Mouse (Mus musculus) layer of hippocampus, adult 9-10 months (tissue): ENCODE data around the gene Tbc1d10a.

Source experiments
- DNase-seq: peaks from one replicate; pipeline ENCODE4 v3.0.0; 2022; ENCODE audit warnings: low spot score

The Tbc1d10a gene

DNA sequence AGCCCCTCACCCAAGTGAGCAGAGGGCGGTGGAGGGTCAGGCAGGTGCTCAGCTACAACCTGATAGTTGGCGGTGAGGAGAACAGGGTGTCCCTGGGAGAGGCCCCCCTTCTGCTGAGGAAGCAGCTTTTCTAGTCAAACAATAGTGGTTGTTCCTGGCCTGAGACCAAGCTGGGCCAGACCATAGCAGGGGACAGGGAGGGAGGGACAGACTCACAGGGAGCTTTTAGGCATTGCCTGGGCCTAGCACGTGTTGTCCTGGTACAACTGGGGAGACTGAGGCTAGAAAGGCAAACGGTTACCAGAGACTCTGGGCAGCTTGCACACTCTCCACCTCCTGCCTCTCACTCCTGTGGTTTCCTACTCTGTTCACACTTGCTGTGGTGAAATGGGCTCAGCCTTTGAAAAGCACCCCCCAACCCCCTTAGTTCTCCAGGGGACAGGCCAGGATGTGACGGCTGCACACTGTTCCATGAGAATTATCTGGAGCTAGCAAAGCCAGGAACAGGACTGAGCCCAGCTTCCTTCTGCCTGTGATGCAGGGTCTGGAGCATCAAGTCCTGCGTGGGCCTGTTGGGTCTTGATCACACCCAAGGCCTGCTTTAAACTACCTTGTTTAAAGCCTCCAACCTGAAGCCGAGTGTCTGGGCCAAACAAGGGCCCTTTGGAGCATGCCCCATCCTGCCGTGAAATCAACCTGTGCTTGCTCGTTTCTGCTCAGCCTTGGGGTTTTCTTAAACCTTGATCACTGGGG, 29.8 kb downstream of the Tbc1d10a start:
- no peak for DNase-seq

DNA sequence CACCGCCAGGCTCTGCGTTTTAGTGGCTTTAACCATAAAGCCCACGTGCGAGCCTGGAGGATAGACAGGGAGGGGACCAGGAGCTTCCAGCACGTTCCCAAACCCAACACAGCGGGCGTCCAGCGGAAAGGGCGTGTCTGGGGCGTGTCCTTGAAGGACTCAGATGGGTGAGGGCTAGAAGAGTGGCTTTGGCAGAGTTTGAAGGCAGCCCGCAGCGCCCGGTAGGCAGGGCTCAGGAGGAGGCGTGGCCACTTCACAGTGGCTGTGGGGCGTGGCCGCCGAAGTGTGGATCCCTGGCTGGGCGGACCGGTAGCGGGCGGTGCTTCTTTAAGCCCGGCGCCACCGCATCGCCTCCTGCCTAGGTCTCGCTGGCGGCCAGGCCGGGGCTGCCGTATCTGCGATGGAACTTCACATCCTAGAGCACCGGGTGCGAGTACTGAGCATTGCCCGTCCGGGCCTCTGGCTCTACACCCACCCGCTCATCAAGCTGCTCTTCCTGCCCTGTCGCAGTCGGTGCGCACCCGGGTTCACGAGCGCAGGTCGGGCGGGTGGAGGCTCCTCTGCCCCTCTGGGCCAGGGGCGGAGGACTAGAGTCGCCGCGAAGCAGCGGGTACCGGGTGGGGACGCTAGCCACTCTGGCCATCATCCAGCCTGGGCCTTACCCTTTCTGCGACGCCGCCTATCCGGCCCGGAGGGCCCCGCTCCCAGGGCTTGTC, 31.5 kb downstream of the Tbc1d10a start, which contains the start of gene Castor1:
TSS of gene Castor1 (plus strand) at position 312 of the 716 bp plus-strand sequence.
- no peak for DNase-seq

DNA sequence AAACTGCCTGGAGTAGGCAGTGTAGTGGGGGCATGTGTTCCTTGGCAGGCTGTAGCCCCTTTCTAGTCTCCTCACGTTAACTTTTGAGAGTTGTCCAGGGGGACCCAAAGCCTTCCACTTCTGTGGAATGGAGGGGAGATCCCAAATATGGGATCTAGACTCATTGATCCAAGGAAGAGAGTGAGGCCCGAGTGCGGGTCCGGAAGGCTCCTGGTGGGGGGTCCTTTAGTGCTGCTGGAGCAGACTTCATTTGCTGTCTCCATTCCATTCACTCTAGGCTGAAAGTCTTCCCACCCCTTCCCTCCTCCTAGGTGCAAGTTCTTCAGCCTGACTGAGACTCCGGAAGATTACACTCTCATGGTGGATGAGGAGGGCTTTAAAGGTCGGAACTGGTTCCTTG, 32.0 kb downstream of the Tbc1d10a start:
- no peak for DNase-seq

DNA sequence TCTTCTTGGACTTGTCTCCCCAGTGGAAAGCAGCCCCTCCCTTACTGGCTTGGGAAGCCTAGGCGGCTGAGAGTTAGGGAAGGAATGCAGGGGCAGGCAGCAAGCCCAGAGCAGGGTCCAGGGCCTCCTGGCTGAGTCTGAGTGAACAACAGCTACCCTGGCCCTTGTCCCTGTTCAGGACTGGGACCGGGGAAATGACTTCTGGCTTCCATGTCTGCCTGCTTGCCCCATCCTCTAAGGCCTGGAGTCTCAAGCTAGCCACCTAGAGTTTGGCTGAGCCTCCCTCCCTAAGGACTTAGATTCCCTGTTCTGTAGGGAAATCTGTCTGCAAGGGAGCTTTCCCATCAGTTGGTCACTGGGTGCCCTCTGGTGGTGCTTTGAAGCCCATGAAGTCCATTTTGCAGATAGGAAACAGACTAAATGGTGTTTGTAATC, 32.7 kb downstream of the Tbc1d10a start:
- DNase-seq = peak; percentile 77

DNA sequence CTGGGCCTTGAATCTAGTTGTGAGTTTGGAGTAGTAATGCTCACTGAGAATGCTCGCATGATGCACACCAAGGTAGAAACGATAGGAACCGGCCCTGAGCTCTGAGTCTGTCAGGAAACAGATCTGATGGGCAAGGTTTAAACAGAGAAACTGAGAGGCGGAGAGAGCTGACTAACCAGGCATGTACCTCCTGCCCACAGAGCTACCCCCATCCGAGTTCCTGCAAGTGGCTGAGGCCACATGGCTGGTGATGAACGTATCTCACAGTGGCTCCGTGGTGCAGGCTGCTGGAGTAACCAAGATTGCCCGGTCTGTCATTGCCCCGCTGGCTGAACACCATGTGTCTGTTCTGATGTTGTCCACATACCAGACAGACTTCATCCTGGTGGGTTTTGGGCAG, 33.3 kb downstream of the Tbc1d10a start:
- DNase-seq = no peak

DNA sequence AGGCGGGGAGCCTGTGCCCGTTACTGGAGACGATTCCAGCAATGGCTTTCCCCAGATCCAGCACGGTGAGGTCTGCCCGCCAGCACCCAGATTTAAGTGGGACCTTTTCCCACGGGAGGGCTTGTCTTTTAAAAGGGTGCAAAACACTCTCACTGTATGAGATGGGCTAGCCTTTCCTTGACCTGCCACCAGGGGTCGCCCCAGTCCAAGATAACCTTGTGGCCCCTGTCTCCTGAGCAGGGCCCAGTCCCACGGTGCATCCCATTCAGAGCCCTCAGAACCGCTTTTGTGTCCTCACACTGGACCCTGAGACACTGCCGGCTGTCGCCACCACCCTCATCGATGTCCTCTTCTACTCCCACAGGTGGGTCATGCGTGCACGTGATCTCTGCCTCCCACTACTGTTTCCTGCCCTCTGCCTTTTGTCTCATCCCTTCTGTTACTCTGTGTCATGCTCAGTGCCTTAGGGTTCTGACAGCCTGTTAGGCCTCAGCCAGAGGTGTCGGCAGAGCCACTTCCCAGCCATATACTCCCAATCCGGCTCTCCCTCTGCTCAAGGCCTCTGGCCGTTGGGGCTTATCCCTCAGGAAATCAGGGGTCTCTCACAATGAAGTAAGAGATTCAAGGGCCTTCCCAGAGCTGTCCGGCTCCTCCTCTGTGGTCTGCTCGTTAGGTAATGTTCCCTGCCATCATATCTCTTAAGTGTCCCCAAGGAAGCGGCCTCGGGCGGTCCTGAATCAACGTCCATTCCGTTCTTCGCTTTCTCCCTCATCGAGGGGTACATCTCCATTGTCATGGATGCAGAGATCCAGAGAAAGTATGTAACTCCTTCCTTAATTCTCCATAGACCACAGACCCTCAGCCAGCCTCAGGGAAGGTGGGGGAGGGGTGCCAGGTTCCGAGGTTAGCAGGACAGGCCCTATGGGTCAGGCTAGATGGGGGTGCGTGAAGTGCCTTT, 34.1 kb downstream of the Tbc1d10a start:
- DNase-seq = peak; percentile 61

DNA sequence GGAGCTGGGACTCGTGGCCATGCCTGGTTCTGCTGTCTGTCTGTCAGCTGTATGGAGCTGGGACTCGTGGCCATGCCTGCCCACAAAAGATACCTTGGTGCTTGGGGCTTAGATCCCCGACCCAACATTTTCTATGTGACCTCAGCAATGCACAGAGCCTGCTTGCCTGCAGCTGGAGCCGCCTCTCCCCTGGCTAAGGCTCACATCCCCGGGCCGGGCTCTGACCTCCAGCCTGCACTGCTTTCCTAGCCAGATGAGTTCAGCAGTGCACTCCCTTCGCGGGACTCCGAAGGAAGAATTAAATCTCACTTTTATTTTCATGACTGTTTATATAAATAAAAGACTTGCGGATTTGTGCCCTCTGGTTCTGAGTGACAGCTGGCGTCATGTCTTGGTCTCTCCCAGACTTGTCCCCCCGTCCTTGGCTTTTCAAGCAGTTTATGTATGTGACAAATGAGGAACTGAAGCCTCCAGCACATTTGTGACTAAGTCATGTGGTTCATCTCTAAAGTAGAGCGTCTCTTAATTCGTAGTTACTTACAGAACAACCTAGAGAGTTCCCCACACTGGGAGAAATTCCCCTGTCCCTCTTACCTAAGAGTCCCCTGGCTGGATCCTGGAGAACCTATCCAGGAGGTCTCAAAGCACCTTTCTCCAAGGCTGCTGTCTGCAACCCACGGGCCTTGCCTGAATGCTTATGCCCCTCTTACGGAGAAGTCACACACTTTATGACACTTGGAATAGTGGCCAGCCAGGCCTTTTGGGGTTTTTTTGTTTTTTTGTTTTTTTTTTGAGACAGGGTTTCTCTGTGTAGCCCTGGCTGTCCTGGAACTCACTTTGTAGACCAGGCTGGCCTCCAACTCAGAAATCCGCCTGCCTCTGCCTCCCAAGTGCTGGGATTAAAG, 35.7 kb downstream of the Tbc1d10a start:
- no peak for DNase-seq

DNA sequence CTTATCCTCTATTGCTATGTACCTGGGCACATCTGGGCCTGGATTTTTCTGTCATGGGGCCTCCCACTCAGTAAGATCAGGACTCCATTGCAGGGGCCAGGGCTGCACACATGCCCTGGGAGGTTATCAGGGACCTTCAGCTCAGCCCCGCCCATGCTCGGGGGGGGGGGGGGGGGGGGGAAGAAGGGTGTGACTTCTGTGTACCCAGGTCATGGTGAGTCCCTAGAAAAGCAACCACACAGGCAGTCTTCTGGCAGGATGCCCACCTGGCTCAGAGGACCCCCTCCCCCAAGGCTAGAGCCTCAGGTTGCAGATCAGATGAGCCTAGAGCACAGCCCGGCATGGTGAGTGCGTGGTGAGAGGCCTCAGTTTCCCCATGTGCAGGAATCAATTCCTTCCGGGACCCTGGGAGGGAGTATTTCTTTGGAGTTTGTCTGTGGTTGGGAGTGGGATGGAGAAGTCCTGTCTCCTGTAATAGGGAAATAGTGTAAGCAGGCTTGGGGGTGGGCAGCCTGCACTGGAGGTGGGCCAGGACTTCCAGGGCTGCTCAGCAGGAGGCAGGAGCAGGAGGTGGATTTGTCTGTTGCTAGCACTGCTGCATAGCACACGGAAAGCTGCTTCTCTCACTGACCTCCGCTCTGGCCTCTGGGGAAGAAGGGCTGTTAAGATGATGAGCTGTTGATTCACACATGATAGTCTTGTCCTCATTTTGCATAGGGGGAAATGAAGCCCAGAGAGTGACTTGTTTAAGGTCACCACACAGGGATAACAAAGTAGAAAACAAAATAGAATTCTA, 37.0 kb downstream of the Tbc1d10a start:
- DNase-seq = no peak

DNA sequence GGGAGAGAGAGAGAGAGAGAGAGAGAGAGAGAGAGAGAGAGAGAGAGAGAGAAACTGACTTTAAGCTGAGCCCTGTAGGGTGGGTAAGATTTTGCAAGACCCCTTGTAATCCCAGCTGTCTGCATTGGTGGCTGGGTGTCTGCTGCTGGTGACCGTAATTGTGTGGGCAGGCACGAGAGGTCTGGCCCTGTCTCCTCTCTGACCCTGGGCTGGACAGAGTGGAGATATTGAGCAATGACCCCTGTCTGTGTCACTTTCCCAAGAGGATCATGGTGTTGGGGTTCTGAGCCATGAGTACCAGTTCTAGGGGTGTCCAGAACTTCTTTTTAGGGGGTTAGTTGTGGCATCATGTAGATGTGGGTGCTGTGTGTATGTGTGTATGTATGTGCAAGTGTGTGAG, 37.6 kb downstream of the Tbc1d10a start:
- no peak for DNase-seq

DNA sequence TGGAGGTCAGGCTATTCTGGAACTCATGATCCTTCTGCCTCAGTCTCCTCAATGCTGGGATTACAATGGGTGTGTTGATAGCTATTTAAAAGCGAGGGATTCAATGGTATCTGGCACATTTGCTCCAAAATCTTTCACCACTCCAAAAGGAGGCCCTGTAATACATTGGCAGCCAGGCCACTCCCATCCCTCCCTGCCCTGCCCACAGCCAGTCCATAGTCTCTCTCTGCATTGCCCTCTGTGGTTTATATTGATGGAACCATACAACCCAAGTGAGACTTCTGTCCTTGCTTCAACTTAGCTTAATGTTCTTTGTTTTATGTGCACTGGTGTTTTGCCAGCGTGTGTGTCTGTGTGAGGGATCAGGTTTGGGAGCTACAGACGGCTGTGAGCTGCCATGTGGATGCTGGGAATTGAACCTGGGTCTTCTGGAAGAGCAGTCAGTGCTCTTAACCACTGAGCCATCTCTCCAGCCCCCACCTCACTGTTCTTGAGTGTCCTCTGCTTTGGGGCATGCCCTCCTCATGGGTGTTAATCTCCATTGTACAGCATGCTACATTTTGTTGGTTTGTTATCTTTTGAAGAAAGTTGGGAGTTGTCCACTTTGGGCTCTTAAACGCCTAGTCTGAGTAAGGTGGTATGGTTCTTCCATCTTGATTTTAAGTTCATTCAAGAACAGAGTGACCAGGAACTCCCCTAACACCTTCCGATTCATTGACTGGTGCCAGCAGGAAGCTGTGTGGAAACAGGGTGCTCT, 40.2 kb downstream of the Tbc1d10a start:
- no peak for DNase-seq

DNA sequence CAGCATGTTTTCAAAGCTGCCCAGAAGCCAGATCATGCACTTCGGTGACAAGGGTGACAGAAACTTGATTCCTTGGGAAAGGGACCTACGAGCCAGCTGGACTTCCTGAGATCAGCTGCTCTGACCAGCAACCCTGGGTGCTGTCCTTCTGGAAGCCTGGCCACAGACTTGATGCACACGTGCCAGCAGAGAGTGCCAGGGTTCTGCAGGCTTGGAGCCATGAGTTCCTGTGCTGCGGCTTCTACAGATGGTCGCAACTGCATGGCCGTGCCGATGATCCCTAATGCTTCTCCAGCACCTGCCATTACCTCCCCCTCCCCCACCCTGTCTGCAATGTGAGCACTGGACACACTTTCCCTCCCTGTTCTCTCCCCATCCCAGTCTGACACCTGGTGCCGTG, 41.9 kb downstream of the Tbc1d10a start:
- DNase-seq = no peak

DNA sequence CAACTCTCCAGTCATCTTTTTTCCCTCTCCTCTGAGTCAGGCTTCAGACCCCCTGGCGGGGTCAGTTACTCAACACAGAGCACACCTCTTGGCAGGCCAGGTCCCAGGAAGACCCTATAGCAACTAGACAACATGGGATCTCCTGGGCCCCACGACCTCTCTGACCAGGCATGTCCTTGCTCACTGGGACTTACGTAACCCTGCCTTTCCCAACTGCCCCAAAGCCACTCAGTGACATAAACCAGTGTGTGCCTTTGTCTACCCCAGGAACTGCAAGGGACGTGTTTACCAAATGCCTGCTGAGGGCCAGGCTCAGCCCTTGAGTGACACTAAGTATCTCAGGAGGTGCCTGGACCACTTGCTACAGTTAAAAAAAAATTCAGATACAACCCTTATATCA, 43.3 kb downstream of the Tbc1d10a start:
- no peak for DNase-seq

DNA sequence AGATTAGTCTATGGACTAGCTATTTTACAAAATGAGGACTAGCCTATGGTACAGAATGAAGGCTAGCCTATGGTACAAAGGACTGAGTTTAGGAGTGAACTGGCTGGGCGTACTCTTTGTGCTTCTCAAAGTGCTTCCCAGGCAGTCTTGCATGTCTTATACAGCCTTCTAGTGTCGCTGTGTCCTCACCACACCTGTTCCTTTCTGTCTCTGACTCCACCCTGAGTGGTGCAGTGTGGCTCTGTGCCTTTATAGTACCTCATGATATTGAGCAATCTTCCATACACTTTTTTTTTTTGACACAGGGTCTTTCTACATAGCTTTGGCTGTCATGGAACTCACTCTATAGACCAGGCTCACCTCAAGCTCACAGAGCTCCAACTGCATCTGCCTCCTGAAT, 44.8 kb downstream of the Tbc1d10a start:
- no peak for DNase-seq

DNA sequence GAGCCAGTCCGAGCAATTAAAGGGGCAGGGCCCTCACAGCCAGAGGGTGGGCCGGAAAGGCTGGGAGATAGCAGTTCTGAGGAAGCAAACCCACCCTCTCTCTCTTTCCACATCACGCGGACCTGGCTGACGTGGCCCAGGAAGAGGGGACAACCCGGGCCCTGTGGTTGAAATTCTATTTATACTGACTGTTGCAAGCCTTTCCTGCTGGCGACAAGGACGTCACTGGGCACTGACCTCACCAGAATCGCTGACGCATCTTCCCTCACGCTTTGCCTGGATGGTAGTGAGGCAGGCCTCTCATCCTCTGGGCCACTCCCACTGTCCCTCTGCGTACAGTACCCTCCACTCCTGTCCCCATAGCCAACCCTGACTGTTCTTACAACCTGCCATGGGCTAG, 46.1 kb downstream of the Tbc1d10a start:
- DNase-seq = no peak

DNA sequence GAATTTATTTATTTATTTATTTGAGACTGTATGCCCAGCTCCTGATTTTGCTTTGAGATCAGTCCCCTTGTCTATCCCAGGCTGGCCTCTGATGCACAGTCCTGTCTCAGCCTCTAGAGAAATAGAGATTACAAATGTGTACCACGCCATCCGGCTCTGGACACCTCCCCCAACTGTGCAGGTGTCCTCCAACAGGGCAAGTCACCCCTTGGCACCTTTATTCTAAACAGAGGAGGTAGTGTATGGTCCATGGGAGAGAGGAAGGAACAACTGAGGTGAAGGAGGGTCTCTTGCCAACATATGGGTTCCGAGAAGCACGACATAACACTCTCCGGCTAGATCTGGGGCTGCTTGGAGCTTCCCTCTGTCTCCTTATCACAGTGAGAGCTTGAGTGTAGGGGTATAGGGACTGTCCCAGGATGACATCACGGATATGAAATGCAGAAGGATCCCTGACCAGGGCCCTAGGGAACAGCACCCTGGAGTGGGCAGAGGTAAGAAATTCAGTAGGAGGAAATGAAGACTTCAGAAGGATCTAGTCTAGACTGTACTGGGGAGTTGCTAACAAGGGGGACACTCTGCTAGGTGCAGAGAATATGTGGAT, 48.6 kb downstream of the Tbc1d10a start:
- no peak for DNase-seq

DNA sequence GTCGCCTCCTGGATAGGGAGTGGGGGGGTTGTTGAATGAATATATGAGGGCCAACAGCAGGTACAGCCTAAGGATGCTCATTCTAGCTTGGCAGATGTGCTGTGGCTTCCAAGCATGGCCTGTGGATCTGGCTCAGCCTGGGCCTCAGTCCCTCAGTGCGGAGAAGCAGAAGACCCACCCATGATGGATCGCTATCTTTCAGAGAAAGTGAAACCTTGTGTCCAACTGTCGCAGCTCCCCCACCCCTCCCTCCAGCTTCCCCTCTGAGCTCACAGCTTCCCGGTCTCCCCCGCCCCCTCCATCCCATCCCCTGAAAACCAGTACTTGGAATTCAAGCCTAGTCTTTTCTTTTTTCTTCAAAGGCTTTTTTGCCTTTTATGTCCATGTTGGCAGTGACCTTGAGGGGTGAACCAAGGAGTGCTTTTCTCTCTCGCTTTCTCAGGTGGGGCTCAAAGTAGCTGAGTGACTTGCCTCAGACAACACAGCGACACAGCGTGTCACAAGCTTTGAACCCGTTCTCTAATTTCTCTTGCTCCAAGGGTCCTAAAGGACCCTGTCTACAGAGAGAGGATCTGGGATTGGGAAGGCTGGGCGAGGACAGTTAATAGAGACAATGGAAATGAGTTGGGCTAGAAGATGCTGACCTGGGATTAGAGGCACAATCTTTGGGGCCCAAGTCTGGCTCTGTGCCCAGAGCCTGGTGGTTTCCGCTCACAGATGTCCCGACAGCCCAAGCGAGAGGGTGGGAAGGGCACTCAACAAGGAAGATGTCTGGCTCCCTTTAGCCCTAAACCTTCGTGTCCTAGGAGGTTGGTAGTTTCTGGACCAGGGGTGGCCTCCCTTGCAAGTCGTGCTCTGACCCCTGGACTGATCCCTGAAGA, 49.3 kb downstream of the Tbc1d10a start, which contains the start of gene Osm:
TSS of gene Osm (plus strand) at position 756 of the 881 bp plus-strand sequence.
- no peak for DNase-seq

DNA sequence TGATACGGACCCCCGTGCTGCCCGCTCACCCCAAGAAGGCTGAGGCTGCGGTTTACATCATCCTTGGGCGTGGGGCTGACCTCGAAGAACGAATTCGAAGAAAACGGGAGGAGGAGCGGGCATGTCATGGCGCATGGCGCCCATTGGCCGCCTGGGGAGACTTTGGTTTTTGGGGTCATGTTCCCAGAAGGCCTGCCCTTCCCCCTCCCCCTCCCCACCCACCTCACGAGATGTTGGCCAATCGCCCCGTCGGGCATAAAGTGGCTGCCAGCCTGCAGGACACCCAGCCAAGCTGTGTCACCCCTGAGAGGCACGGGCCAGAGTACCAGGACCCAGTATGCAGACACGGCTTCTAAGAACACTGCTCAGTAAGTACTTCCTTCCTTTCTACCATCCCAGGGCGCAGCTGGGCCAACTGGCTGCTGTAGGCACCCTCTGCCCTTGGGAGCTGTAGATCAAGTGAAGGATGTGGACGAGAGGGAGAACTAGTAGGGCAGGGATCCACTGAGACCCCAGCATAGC, 50.0 kb downstream of the Tbc1d10a start:
- no peak for DNase-seq

DNA sequence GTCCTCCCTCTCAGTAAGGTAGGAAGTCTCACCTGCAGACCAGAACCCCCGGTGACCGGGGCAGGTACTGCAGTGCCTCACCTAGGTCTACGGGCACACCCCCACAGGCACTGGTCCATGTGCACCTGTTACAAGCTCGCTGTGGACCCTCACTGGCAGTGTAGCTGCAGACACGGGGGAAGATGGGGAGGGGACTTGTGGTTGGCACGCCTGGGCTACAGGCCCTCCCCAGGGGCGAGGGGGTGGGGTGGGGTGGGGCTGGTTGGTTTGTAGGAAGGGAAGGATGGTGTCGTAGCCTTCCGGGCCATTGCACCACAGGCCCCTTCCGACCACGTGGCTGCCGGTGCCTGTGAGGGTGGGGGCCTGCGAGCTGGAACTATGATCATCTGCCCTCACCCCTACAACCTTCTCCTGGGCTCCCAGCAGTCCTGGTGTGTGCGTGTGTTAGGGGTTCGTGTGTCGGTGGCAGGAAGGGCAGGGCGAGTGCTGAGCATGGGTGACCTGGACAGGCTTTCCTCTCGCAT, 50.9 kb downstream of the Tbc1d10a start:
- DNase-seq = no peak
